Mouse (Mus musculus): ENCODE measurements around the gene Arl3.

Arl3 gene

GRCm38 (mm10) chr19:46503351-46504084 lies 69.5 kb downstream of the Arl3 start:
- peak; percentile 88 for DNase-seq (ENCODE audit: extremely low read depth, insufficient read length, low spot score)

- DNase-seq (ENCODE audit: extremely low read depth, insufficient read length, low spot score): peak; percentile 88
These were observed 70.4 kb downstream of the Arl3 start for GRCm38 (mm10) chr19:46502471-46503166.

- peak; percentile 78 for DNase-seq (ENCODE audit: extremely low read depth, insufficient read length, low spot score)
These were observed 70.9 kb downstream of the Arl3 start for GRCm38 (mm10) chr19:46502069-46502455.

GRCm38 (mm10) chr19:46501401-46502068 lies 71.5 kb downstream of the Arl3 start, which contains the start of gene Trim8:
Gene Trim8 (plus strand): TSS chr19:46501702.
- DNase-seq (ENCODE audit: extremely low read depth, insufficient read length, low spot score): peak; percentile 87

GRCm38 (mm10) chr19:46500581-46501341 lies 72.2 kb downstream of the Arl3 start:
- DNase-seq (ENCODE audit: extremely low read depth, insufficient read length, low spot score): no peak

GRCm38 (mm10) chr19:46499836-46500580 lies 73.0 kb downstream of the Arl3 start:
- DNase-seq (ENCODE audit: extremely low read depth, insufficient read length, low spot score): peak; percentile 94

- DNase-seq (ENCODE audit: extremely low read depth, insufficient read length, low spot score): no peak
These were observed 73.5 kb downstream of the Arl3 start for GRCm38 (mm10) chr19:46499539-46499835.

- no peak for DNase-seq (ENCODE audit: extremely low read depth, insufficient read length, low spot score)
These were observed 75.8 kb downstream of the Arl3 start for GRCm38 (mm10) chr19:46497230-46497629.

- DNase-seq (ENCODE audit: extremely low read depth, insufficient read length, low spot score): no peak
These were observed 77.9 kb downstream of the Arl3 start for GRCm38 (mm10) chr19:46495136-46495535.

GRCm38 (mm10) chr19:46490634-46491033 lies 82.4 kb downstream of the Arl3 start:
- DNase-seq (ENCODE audit: extremely low read depth, insufficient read length, low spot score): peak; percentile 84

- DNase-seq (ENCODE audit: extremely low read depth, insufficient read length, low spot score): no peak
These were observed 83.5 kb downstream of the Arl3 start for GRCm38 (mm10) chr19:46489448-46489847.

GRCm38 (mm10) chr19:46486709-46487108 lies 86.3 kb downstream of the Arl3 start:
- DNase-seq (ENCODE audit: extremely low read depth, insufficient read length, low spot score): no peak

- DNase-seq (ENCODE audit: extremely low read depth, insufficient read length, low spot score): no peak
These were observed 87.2 kb downstream of the Arl3 start for GRCm38 (mm10) chr19:46485847-46486246.

GRCm38 (mm10) chr19:46484518-46484917 lies 88.5 kb downstream of the Arl3 start:
- peak; percentile 73 for DNase-seq (ENCODE audit: extremely low read depth, insufficient read length, low spot score)

- DNase-seq (ENCODE audit: extremely low read depth, insufficient read length, low spot score): peak; percentile 73
These were observed 89.2 kb downstream of the Arl3 start for GRCm38 (mm10) chr19:46483701-46484328.

- no peak for DNase-seq (ENCODE audit: extremely low read depth, insufficient read length, low spot score)
These were observed 90.0 kb downstream of the Arl3 start for GRCm38 (mm10) chr19:46482896-46483516.

GRCm38 (mm10) chr19:46481756-46482155 lies 91.2 kb downstream of the Arl3 start:
- DNase-seq (ENCODE audit: extremely low read depth, insufficient read length, low spot score): no peak

GRCm38 (mm10) chr19:46481352-46481751 lies 91.6 kb downstream of the Arl3 start:
- DNase-seq (ENCODE audit: extremely low read depth, insufficient read length, low spot score): no peak

All from 3134 (cell line).